Mouse (Mus musculus) right cerebral cortex, adult 18-20 months (tissue): ENCODE results near the gene Tmem106c.

ENCODE experiments used
- DNase-seq: peaks from one replicate; pipeline ENCODE4 v3.0.0; 2022; ENCODE audit warnings: mixed read lengths

Gene Tmem106c

GRCm38 (mm10) chr15:98002113-98002990 is 38.4 kb downstream of the Tmem106c start:
- peak; percentile 37 for DNase-seq

GRCm38 (mm10) chr15:98002991-98003821 is 39.2 kb downstream of the Tmem106c start:
- no peak for DNase-seq

- DNase-seq: no peak
Observed at GRCm38 (mm10) chr15:98003822-98004739, 40.1 kb downstream of the Tmem106c start, which contains the start of gene Col2a1. TSS of gene Col2a1 (minus strand) at chr15:98004695.

GRCm38 (mm10) chr15:98004740-98005159 is 40.8 kb downstream of the Tmem106c start:
- DNase-seq: no peak

- no peak for DNase-seq
Observed at GRCm38 (mm10) chr15:98005181-98005580, 41.2 kb downstream of the Tmem106c start.

GRCm38 (mm10) chr15:98012810-98013209 is 48.8 kb downstream of the Tmem106c start:
- no peak for DNase-seq

GRCm38 (mm10) chr15:98017925-98018324 is 53.9 kb downstream of the Tmem106c start:
- DNase-seq: no peak

GRCm38 (mm10) chr15:98019047-98019446 is 55.0 kb downstream of the Tmem106c start:
- DNase-seq: no peak
